Mouse (Mus musculus): ENCODE results near the gene Rtn3.
"Not testable (repeated sequence)": the region's sequence is repeated elsewhere in the genome, so short reads cannot be mapped to it uniquely, and the experiment has no call there.

Gene Rtn3

GRCm38 (mm10) chr19:7482599-7483511 lies at the start of gene Rtn3:
Gene Rtn3, minus strand, starts transcription at chr19:7483281.
- DNase-seq (ENCODE audit: extremely low spot score), result peak; percentile 98

DNA sequence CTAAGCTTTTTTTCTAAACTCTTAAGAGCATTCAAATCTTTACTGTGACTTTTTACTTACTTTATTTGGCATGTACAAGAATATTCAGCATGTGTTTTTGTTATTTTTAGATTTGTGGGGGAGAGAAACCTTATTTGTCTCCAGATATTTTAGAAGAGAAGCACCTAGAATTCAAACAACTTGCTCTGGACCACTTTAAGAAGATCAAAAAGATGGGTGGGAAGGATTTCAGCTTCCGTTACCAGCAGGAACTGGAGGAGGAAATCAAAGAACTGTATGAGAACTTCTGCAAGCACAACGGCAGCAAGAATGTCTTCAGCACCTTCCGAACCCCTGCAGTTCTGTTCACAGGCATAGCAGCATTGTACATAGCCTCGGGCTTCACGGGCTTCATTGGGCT lies 48.8 kb upstream of the Rtn3 start:
- DNase-seq (ENCODE audit: extremely low spot score), result no peak

DNA sequence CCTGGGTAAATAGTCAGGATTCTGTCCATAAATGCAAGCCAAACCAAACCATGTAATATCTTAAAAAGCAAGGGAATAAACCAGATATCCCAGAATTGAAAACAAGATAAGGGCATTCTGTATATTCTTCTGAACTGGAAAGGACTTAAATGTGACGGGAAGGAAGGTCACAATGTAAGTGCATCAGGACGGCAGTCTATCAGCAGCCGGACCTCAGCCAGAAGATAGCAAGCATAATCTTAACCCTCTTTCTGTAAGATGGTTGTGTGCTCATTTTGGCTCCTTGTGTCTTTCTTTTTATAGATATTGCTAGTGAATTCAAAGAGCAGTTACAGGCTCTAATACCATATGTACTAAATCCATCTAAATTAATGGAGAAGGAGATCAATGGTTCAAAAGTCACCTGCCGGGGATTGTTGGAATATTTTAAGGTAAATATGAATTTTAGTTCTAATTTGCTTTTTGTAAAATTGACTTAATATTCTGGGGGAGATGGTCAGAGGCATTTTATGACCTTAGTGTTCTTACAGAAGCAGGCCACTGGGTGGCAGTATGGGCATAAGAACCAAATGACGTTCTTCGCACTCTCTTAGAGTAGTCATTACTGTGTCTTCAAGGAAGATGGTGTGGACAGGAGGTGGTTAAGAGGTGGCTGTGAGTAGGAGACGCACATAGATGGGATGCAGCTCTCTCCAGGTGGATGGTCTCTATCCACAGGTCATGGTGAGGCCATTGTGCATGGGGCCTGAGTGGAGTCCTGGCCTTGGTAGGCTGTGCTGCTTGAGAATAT lies 45.8 kb upstream of the Rtn3 start:
- DNase-seq (ENCODE audit: extremely low spot score), result peak; percentile 49

GRCm38 (mm10) chr19:7524879-7525278 lies 41.8 kb upstream of the Rtn3 start:
- no peak for DNase-seq (ENCODE audit: extremely low spot score)

GRCm38 (mm10) chr19:7523781-7524180 lies 40.7 kb upstream of the Rtn3 start:
- DNase-seq (ENCODE audit: extremely low spot score), result no peak

DNA sequence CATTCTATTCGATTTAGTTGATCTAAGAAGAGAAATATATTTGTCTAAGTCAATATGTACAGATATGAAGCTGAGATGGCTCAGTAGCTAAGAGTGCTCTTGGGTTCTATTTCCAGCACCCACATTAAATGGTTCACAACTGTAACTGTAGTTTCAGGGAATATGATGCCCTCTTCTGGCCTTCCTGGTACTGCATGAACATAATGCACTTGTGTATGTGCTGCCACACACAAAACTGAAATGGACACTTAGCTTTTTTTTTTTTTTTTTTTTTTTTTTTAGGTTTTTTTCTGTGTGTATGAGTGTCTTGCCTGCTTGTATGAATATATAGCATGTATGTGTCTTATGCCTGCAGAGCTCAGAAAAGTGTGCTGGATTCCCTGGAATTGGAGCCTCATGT lies 40.2 kb upstream of the Rtn3 start:
- no peak for DNase-seq (ENCODE audit: extremely low spot score)

DNA sequence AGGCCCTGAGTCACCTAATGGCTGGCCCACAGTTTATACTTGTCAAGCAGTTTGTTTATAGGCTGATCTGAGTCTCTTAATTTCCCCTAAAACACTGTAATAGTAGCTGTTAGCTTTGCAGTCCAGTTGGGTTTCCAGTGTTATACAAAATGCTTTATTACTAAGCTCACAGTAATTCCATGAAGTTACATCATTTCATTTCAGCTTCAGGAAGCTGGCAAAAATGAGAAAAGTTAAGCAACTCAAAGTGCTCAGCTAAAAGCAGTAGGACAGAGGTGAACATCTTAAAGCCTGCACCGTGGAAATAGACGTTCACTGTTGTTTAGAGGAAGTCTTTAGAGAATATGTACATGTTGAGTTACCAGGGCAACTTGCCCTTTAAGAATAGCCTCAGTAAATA lies 39.8 kb upstream of the Rtn3 start:
- no peak for DNase-seq (ENCODE audit: extremely low spot score)

DNA sequence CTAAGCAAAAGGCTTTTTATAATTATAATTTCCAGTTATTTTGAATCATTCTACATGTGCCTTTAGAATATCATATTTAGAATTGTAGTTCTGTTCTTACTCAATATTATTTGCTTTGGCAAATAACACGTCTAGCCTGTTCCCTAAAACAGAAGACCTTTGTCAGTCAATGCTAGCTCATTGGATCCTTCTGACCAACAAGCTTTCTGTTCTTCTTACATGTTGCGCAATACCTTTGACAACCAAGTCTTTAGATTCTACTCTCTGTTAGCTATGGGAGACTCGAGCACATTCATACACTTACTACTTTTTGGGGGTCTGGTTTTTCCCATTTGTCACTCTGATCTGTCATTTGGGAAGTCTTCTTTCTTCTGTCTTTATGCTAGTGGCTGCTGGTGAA lies 38.5 kb upstream of the Rtn3 start:
- no peak for DNase-seq (ENCODE audit: extremely low spot score)

DNA sequence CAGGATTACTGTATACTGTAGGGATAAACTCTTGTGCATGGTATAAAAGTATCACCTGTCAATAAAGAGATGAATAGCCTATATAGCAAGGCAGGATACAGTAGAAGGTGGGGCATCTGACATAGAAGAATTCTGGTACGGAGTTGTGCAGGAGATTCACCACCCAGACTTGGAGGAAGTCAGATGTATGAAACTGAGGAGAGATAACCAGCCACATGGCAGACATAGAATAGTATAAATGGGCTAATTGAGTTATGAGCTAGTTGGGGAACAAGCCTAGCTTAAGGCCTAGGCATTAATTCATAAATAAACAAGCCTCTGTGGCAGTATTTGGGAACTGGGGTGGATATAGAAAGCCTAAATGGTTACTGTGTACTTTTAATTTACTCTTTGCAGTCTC lies 33.4 kb upstream of the Rtn3 start:
- no peak for DNase-seq (ENCODE audit: extremely low spot score)

- DNase-seq (ENCODE audit: extremely low spot score), result no peak
Observed at GRCm38 (mm10) chr19:7508026-7508425, 24.9 kb upstream of the Rtn3 start.

GRCm38 (mm10) chr19:7506321-7506720 lies 23.2 kb upstream of the Rtn3 start:
- DNase-seq (ENCODE audit: extremely low spot score), result no peak

GRCm38 (mm10) chr19:7502432-7502831 lies 19.4 kb upstream of the Rtn3 start:
- DNase-seq (ENCODE audit: extremely low spot score), result no peak

DNA sequence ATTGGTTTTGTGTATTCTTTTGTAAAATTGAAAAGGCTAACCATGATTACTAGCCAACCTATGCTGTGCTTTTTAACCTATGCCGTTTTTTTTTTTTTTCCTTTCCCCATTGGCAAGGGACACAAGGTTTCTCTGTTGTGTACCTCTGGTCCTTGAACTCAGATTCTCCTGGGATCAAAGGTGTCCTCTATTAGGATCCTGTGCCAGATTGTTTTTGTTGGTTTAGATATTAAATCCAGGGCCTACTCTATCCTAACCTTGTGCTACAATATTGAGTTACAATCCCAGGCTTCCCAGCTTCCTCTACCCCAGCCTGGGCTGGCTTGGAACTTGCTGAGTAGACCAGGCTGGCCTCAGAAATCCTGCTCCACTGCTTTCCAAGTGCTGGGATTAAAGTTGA lies 17.6 kb upstream of the Rtn3 start:
- no peak for DNase-seq (ENCODE audit: extremely low spot score)

DNA sequence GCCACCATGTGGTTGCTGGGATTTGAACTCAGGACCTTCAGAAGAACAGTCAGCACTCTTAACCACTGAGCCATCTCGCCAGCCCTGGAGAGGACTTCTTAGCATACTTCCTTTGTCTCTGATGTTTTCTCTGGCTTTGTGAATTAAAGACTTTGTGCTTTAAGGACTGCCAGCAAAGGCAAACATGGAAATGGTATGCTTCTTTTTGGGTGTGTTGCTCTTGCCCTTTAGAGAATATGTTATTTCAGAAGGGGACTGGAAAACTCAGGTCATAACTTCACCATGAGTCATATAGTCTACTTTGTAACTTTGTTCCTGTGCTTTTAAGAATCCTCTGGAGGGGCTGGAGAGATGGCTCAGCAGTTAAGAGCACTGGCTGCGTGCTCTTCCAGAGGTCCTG lies 15.7 kb upstream of the Rtn3 start:
- no peak for DNase-seq (ENCODE audit: extremely low spot score)

- DNase-seq (ENCODE audit: extremely low spot score), result not testable (repeated sequence)
Observed at GRCm38 (mm10) chr19:7496070-7496469, 13.0 kb upstream of the Rtn3 start.

GRCm38 (mm10) chr19:7495221-7496038 lies 12.3 kb upstream of the Rtn3 start:
- DNase-seq (ENCODE audit: extremely low spot score), result no peak

GRCm38 (mm10) chr19:7494187-7495015 lies 11.3 kb upstream of the Rtn3 start:
- peak; percentile 96 for DNase-seq (ENCODE audit: extremely low spot score)

DNA sequence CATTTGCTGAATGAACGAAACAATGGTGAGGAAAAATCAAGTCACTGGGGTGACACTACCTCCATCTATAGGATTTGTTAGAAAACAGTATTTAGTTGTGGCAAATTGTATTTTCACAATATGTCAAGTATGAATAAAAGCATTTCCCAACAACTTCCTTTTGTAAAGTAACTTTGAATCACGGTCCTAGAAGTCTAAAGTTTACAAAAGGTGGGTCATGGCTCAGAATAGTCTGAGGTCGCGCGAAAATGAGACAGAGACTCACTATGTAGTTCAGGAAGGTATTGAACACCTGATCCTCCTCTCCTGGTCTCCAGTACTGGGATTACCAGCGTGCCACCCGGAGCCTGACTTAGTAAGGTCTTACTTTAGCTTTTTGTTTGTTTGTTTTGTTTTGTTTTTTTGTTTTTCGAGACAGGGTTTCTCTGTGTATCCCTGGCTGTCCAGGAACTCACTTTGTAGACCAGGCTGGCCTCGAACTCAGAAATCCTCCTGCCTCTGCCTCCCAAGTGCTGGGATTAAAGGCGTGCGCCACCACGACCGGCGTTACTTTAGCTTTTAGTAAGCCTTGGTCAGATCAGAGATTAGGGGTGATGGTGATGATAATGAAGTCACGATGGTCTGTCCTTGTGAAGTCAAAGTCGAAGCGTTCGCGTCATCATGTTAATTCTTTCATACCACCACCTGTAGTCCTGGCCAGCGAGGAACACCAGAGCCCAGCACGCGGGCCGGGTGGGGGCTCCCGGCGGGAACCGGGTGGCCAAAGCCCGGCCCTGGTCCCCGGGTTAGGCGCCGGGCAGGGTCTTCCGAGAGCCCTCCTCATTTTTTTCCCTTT lies 10.5 kb upstream of the Rtn3 start, which contains the start of gene Atl3:
Gene Atl3, plus strand, starts transcription at position 689 of the 835 bp plus-strand sequence.
- no peak for DNase-seq (ENCODE audit: extremely low spot score)

DNA sequence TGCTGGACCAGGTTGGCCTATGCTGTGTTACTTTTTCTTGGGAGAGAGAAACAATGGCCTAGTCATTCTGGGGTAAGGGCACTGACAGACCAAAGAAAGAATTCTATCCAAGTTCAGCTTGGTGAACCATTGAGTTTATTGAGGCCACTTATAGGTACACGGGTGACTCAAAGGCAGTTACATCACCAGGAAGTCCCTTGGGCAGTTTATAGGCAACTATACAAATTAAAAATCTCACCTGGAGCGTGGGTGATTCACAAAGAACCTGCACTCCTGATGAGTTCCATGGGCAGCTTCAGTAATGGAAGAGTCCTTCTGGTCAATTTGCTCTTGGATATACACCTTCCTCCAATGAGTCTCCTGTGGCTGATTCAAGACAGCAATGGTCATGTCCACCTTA lies 9.6 kb upstream of the Rtn3 start:
- no peak for DNase-seq (ENCODE audit: extremely low spot score)

DNA sequence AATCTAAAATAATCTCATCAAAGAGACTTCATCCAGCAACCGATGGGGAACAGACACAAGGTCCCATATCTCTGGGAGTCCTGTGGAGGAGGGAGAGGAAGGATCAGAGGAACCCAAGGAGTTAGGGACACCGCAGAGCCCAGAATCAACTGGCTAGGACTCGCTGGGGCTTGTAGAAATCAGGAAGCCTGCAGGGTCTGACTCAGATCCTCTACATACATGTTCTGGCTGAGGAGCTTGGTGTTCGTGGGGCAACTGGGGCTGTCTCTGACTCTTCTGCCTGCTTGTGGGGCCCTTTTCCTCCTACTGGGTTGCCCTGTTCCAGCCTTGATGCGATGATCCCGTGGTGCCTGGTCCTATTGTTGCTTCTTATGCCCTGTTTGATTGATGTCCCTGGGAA lies 8.9 kb upstream of the Rtn3 start:
- no peak for DNase-seq (ENCODE audit: extremely low spot score)

Measured in embryo, embryonic 9.5 days (tissue).